Mouse (Mus musculus): Measurements from ENCODE around the gene Galnt15. TPM values are rescaled to one million over a fixed set of nuclear protein-coding genes. Genes with fewer than 3 reads are reported as not detected.
A peak's percentile ranks its signal among the peaks of the same experiment; 100 is the strongest.
"Not testable (repeated sequence)": the region's sequence is repeated elsewhere in the genome, so short reads cannot be mapped to it uniquely, and the experiment has no call there.

The Galnt15 gene
- polyA plus RNA-seq, 1 experiment from 2014 or later, result 0.61 TPM

GRCm38 (mm10) chr14:32083466-32083865, 54.7 kb downstream of the Galnt15 start:
- Histone ChIP-seq H3K27ac (ENCODE audit: low read length) (no peak overlapping the region), H3K9ac (replicated peaks; ENCODE audit: low read length) (no peak overlapping the region), H3K27me3 (ENCODE audit: insufficient read depth, low read length) (no peaks in the 10 kb centered on the region), H3K9me3 (ENCODE audit: low read length) (no peaks in the 10 kb centered on the region), H3K4me2 (replicated peaks; ENCODE audit: low read depth, low read length) (no peak overlapping the region), H3K36me3 (ENCODE audit: insufficient read depth, low read length) (peaks cover 16% of the 10 kb centered on the region), H3K4me3 (ENCODE audit: low read length) (no peak overlapping the region), H3K4me1 (ENCODE audit: insufficient read depth, low read length) (peaks cover 11% of the 10 kb centered on the region)
- WGBS, result 91% methylated on average over 2 of the region's 2 CpGs
- ATAC-seq (ENCODE audit: low FRiP score, low TSS enrichment), result no peak

GRCm38 (mm10) chr14:32084761-32085485, 56.1 kb downstream of the Galnt15 start, which contains the start of gene Oxnad1:
Gene Oxnad1 (plus strand): TSS chr14:32085374.
- ATAC-seq (ENCODE audit: low FRiP score, low TSS enrichment), result peak; percentile 95
- 1% methylated on average over 22 of the region's 22 CpGs for WGBS

GRCm38 (mm10) chr14:32085486-32086201, 56.9 kb downstream of the Galnt15 start, which contains the start of gene Dph3:
Gene Dph3 (minus strand): TSS chr14:32085729.
- no peaks in the 10 kb centered on the region for H3K9me3 ChIP-seq (ENCODE audit: low read length)
- peak; percentile 97 for ATAC-seq (ENCODE audit: low FRiP score, low TSS enrichment)
- H3K9ac ChIP-seq (replicated peaks; ENCODE audit: low read length), result peak within 1 kb of the TSS; percentile 69
- peaks cover 16% of the 10 kb centered on the region for H3K36me3 ChIP-seq (ENCODE audit: insufficient read depth, low read length)
- peaks cover 16% of the 10 kb centered on the region for H3K4me1 ChIP-seq (ENCODE audit: insufficient read depth, low read length)
- H3K27ac ChIP-seq (ENCODE audit: low read length), result peak within 1 kb of the TSS; percentile 87
- H3K27me3 ChIP-seq (ENCODE audit: insufficient read depth, low read length), result no peaks in the 10 kb centered on the region
- under 1% methylated on average over 43 of the region's 43 CpGs for WGBS
- peak within 1 kb of the TSS; percentile 66 for H3K4me2 ChIP-seq (replicated peaks; ENCODE audit: low read depth, low read length)
- H3K4me3 ChIP-seq (ENCODE audit: low read length), result peak within 1 kb of the TSS; percentile 66

More at GRCm38 (mm10) chr14:32084761-32085485, 56.1 kb downstream of the Galnt15 start, which contains the start of gene Oxnad1:
- H3K27me3 ChIP-seq (ENCODE audit: insufficient read depth, low read length), result no peaks in the 10 kb centered on the region
- no peaks in the 10 kb centered on the region for H3K9me3 ChIP-seq (ENCODE audit: low read length)
- H3K9ac ChIP-seq (replicated peaks; ENCODE audit: low read length), result peak within 1 kb of the TSS; percentile 69
- peaks cover 11% of the 10 kb centered on the region for H3K4me1 ChIP-seq (ENCODE audit: insufficient read depth, low read length)
- H3K27ac ChIP-seq (ENCODE audit: low read length), result peak within 1 kb of the TSS; percentile 87
- peaks cover 16% of the 10 kb centered on the region for H3K36me3 ChIP-seq (ENCODE audit: insufficient read depth, low read length)
- H3K4me2 ChIP-seq (replicated peaks; ENCODE audit: low read depth, low read length), result peak within 1 kb of the TSS; percentile 66
- peak within 1 kb of the TSS; percentile 66 for H3K4me3 ChIP-seq (ENCODE audit: low read length)

- Histone ChIP-seq H3K9me3 (ENCODE audit: low read length) (no peaks in the 10 kb centered on the region), H3K27me3 (ENCODE audit: insufficient read depth, low read length) (no peaks in the 10 kb centered on the region)
- WGBS, result 8% methylated on average over 8 of the region's 8 CpGs
These were observed 57.4 kb downstream of the Galnt15 start for GRCm38 (mm10) chr14:32086226-32086625.

GRCm38 (mm10) chr14:32087584-32088248, 58.9 kb downstream of the Galnt15 start:
- Histone ChIP-seq H3K4me1 (ENCODE audit: insufficient read depth, low read length) (peaks cover 26% of the 10 kb centered on the region), H3K4me2 (replicated peaks; ENCODE audit: low read depth, low read length) (peak overlapping the region; percentile 66; the same call in 1 of the 2 replicates), H3K36me3 (ENCODE audit: insufficient read depth, low read length) (peaks cover 11% of the 10 kb centered on the region)
- not testable (repeated sequence) for H3K9ac ChIP-seq (replicated peaks; ENCODE audit: low read length); H3K4me3 ChIP-seq (ENCODE audit: low read length); H3K9me3 ChIP-seq (ENCODE audit: low read length); ATAC-seq (ENCODE audit: low FRiP score, low TSS enrichment); H3K27ac ChIP-seq (ENCODE audit: low read length); H3K27me3 ChIP-seq (ENCODE audit: insufficient read depth, low read length)
- WGBS, result 88% methylated on average over 7 of the region's 7 CpGs

More at GRCm38 (mm10) chr14:32086226-32086625, 57.4 kb downstream of the Galnt15 start:
- peak overlapping the region; percentile 66 for H3K4me2 ChIP-seq (replicated peaks; ENCODE audit: low read depth, low read length)
- H3K36me3 ChIP-seq (ENCODE audit: insufficient read depth, low read length), result peaks cover 16% of the 10 kb centered on the region
- H3K4me3 ChIP-seq (ENCODE audit: low read length), result peak overlapping the region; percentile 66
- H3K27ac ChIP-seq (ENCODE audit: low read length), result peak overlapping the region; percentile 86
- H3K4me1 ChIP-seq (ENCODE audit: insufficient read depth, low read length), result peaks cover 22% of the 10 kb centered on the region
- no peak for ATAC-seq (ENCODE audit: low FRiP score, low TSS enrichment)
- peak overlapping the region; percentile 66 for H3K9ac ChIP-seq (replicated peaks; ENCODE audit: low read length)

- Histone ChIP-seq H3K4me2 (replicated peaks; ENCODE audit: low read depth, low read length) (no peak overlapping the region), H3K36me3 (ENCODE audit: insufficient read depth, low read length) (peaks cover 33% of the 10 kb centered on the region)
These were observed 62.3 kb downstream of the Galnt15 start for GRCm38 (mm10) chr14:32091124-32091523.

GRCm38 (mm10) chr14:32091704-32092103, 62.9 kb downstream of the Galnt15 start:
- Histone ChIP-seq H3K4me3 (ENCODE audit: low read length) (no peak overlapping the region), H3K36me3 (ENCODE audit: insufficient read depth, low read length) (peaks cover 35% of the 10 kb centered on the region), H3K4me2 (replicated peaks; ENCODE audit: low read depth, low read length) (no peak overlapping the region), H3K9me3 (ENCODE audit: low read length) (no peaks in the 10 kb centered on the region), H3K27me3 (ENCODE audit: insufficient read depth, low read length) (no peaks in the 10 kb centered on the region), H3K4me1 (ENCODE audit: insufficient read depth, low read length) (peaks cover 29% of the 10 kb centered on the region), H3K9ac (replicated peaks; ENCODE audit: low read length) (no peak overlapping the region), H3K27ac (ENCODE audit: low read length) (peak overlapping the region; percentile 49; the same call in 1 of the 2 replicates)
- 44% methylated on average over 4 of the region's 4 CpGs for WGBS
- ATAC-seq (ENCODE audit: low FRiP score, low TSS enrichment), result no peak

More at GRCm38 (mm10) chr14:32091124-32091523, 62.3 kb downstream of the Galnt15 start:
- Histone ChIP-seq H3K9ac (replicated peaks; ENCODE audit: low read length) (no peak overlapping the region), H3K27ac (ENCODE audit: low read length) (peak overlapping the region; percentile 63), H3K4me3 (ENCODE audit: low read length) (no peak overlapping the region), H3K4me1 (ENCODE audit: insufficient read depth, low read length) (peaks cover 29% of the 10 kb centered on the region), H3K27me3 (ENCODE audit: insufficient read depth, low read length) (no peaks in the 10 kb centered on the region), H3K9me3 (ENCODE audit: low read length) (no peaks in the 10 kb centered on the region)
- 17% methylated on average over 4 of the region's 4 CpGs for WGBS
- peak; percentile 73 for ATAC-seq (ENCODE audit: low FRiP score, low TSS enrichment)

- no peak for ATAC-seq (ENCODE audit: low FRiP score, low TSS enrichment)
- Histone ChIP-seq H3K9me3 (ENCODE audit: low read length) (no peaks in the 10 kb centered on the region), H3K36me3 (ENCODE audit: insufficient read depth, low read length) (peaks cover 46% of the 10 kb centered on the region), H3K4me1 (ENCODE audit: insufficient read depth, low read length) (peaks cover 25% of the 10 kb centered on the region), H3K27me3 (ENCODE audit: insufficient read depth, low read length) (no peaks in the 10 kb centered on the region), H3K4me3 (ENCODE audit: low read length) (no peak overlapping the region), H3K9ac (replicated peaks; ENCODE audit: low read length) (no peak overlapping the region), H3K27ac (ENCODE audit: low read length) (no peak overlapping the region; the same call in 1 of the 2 replicates), H3K4me2 (replicated peaks; ENCODE audit: low read depth, low read length) (no peak overlapping the region)
- WGBS, result 71% methylated on average over 1 of the region's 1 CpGs
These were observed 64.2 kb downstream of the Galnt15 start for GRCm38 (mm10) chr14:32093018-32093417.

- Histone ChIP-seq H3K27ac (ENCODE audit: low read length) (no peak overlapping the region), H3K4me3 (ENCODE audit: low read length) (no peak overlapping the region), H3K27me3 (ENCODE audit: insufficient read depth, low read length) (no peaks in the 10 kb centered on the region), H3K9me3 (ENCODE audit: low read length) (no peaks in the 10 kb centered on the region), H3K9ac (replicated peaks; ENCODE audit: low read length) (no peak overlapping the region), H3K4me2 (replicated peaks; ENCODE audit: low read depth, low read length) (no peak overlapping the region), H3K36me3 (ENCODE audit: insufficient read depth, low read length) (peaks cover 52% of the 10 kb centered on the region), H3K4me1 (ENCODE audit: insufficient read depth, low read length) (peaks cover 25% of the 10 kb centered on the region)
- WGBS, result 71% methylated on average over 11 of the region's 11 CpGs
- ATAC-seq (ENCODE audit: low FRiP score, low TSS enrichment), result no peak
These were observed 64.8 kb downstream of the Galnt15 start for GRCm38 (mm10) chr14:32093500-32094117.
